Mouse (Mus musculus) forebrain, embryonic 14.5 days (tissue): ENCODE results near the gene Gtpbp3. TPM values are rescaled to one million over a fixed set of nuclear protein-coding genes. Genes with fewer than 3 reads are reported as not detected.

Experiments used
- ATAC-seq: fragments of 200-750 bp; cut with Nextera tagmentation; 2 replicates; pipeline ENCODE4 v1.8.0; 2017; ENCODE audit warnings: mild to moderate bottlenecking, moderate library complexity
- DNase-seq: peaks from one replicate; pipeline ENCODE4 v3.0.0-alpha.2; 2015; ENCODE audit warnings: low spot score
- H3K27ac ChIP-seq: fragments of 300-500 bp; sonication (generic); 2 replicates; pipeline ENCODE4 v1.5.1; 2014; ENCODE audit warnings: low read depth, mild to moderate bottlenecking, control low read depth, low read length, moderate library complexity
- H3K27me3 ChIP-seq: fragments of 300-500 bp; sonication (generic); replicated peaks from 2 replicates; pipeline ENCODE4 v1.6.1; 2014; ENCODE audit warnings: low read length, control low read depth, mixed read lengths; ENCODE audit not compliant: control insufficient read depth, insufficient read depth
- H3K36me3 ChIP-seq: fragments of 300-500 bp; sonication (generic); 2 replicates; pipeline ENCODE4 v1.6.1; 2014; ENCODE audit warnings: low read length, control low read depth; ENCODE audit not compliant: control insufficient read depth, insufficient read depth
- H3K4me1 ChIP-seq: fragments of 300-500 bp; sonication (generic); 2 replicates; pipeline ENCODE4 v1.6.1; 2014; ENCODE audit warnings: antibody characterized with exemption, low read length, control low read depth; ENCODE audit not compliant: control insufficient read depth, insufficient read depth
- H3K4me2 ChIP-seq: fragments of 300-500 bp; sonication (generic); 2 replicates; pipeline ENCODE4 v1.6.1; 2014; ENCODE audit warnings: mild to moderate bottlenecking, control low read depth, low read length
- H3K4me3 ChIP-seq: fragments of 300-500 bp; sonication (generic); 2 replicates; pipeline ENCODE4 v1.5.1; 2014; ENCODE audit warnings: low read depth, low read length, control low read depth
- H3K9ac ChIP-seq: fragments of 300-500 bp; sonication (generic); 2 replicates; pipeline ENCODE4 v1.6.1; 2014; ENCODE audit warnings: mild to moderate bottlenecking, low read length, control low read depth, moderate library complexity
- H3K9me3 ChIP-seq: fragments of 300-500 bp; sonication (generic); replicated peaks from 2 replicates; pipeline ENCODE4 v1.6.1; 2016; ENCODE audit warnings: low read length, control low read depth, mixed read lengths; ENCODE audit not compliant: control insufficient read depth
- WGBS: fragments of 180-500 bp; shearing (Covaris S2); extraction: QIAGEN DNeasy Blood & Tissue Kit; methylation state at CpG from one replicate; pipeline ENCODE4 v1.1.7; 2014; 5-methylcytosine and 5-hydroxymethylcytosine counted together
- polyA plus RNA-seq: library from polyadenylated mRNA; unstranded; fragments of >200 nt; fragmentation: Nextera tagmentation; extraction: Ambion mirVana; gene quantifications from 2 replicates; pipeline ENCODE4 v1.2.1, GENCODE M21; 2014

Gene Gtpbp3
- polyA plus RNA-seq, 1 experiment from 2014 or later, result 2.2 TPM

DNA sequence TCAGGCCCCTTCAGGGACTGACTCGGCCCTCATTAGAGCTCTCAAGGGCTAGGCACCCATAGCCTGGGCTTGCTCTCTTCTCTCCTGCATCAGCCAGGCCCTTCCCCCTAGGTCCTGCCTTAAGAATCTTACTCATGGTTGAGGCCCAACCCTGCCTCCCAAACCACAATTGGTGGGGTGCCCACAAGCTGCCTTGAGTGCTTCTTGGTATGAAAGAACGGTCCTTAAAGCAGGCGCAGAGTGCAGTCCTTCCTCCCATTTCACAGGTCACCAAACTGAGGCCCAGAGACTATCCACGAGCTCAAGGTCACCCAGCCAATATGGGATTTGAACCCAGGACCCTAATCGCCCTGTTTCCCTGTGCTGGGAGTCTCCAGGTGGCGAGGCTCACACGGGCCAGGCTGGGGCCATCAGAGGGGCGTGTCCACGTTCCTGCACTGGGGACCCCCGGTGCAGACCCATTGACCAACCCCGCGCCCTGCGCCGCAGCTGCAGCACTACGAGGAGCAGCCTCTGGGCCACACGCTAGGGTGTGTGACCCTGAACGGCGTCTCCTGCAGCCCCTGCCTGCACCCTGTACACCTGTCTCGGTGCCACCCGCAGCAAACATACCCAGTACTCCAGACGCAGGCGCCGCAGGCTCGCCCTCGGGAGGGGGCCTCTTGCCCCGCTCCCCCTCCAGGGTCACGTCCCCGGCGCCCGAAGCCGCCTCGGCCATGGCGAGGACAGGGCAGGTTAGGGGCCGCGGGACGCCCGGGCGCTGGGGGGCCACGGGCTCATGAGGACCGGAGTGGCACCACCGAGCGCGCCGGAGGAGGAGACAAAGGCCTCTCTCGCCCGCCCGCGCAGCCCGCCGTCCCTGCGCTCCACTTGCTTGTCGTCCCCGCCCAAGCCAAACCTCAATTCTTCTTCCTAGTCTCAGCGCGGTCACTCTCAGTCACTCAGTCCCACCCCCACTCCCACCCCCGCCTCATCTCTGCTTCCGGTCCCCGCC lies 2.5 kb upstream of the Gtpbp3 start, which contains the start of gene Ano8:
Gene Ano8 (minus strand): TSS at position 822 of the 994 bp plus-strand sequence.
- H3K27me3 ChIP-seq, result no peaks in the 10 kb centered on the region
- H3K27ac ChIP-seq, result peak within 1 kb of the TSS; percentile 87
- DNase-seq, result peak; percentile 95
- H3K9ac ChIP-seq, result peak within 1 kb of the TSS; percentile 97
- no peaks in the 10 kb centered on the region for H3K9me3 ChIP-seq
- peak within 1 kb of the TSS; percentile 88 for H3K4me3 ChIP-seq
- H3K4me1 ChIP-seq, result peaks cover 12% of the 10 kb centered on the region
- ATAC-seq, result peak; percentile 81
- WGBS, result 5% methylated on average over 47 of the region's 58 CpGs
- peaks cover 43% of the 10 kb centered on the region for H3K36me3 ChIP-seq
- H3K4me2 ChIP-seq, result peak within 1 kb of the TSS; percentile 83

DNA sequence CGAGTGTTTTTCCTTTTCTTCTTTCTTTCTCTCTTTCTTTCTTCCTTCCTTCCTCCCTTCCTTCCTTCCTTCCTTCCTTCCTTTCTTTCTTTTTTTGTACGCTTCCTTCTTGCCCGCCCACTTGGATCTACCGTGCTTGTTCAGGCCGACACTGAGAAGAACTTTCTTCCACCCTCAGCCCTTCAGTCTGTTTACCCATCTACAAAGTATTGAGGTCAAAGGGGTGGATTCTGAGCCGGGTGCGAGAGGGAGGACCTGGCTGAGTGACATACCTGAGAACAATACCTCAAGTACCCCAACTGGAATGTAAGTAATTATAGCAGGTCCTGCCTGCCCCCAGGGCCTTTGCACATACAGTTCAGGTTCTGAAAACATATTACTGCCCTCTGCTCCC lies 1.8 kb upstream of the Gtpbp3 start:
- WGBS, result 6% methylated on average over 7 of the region's 7 CpGs
- no peak for ATAC-seq
- Histone ChIP-seq H3K9me3 (no peaks in the 10 kb centered on the region), H3K9ac (peak overlapping the region; percentile 97; the same call in 1 of the 2 replicates), H3K4me1 (peaks cover 12% of the 10 kb centered on the region), H3K27me3 (no peaks in the 10 kb centered on the region), H3K4me2 (peak overlapping the region; percentile 83), H3K36me3 (peaks cover 43% of the 10 kb centered on the region), H3K27ac (peak overlapping the region; percentile 24; the same call in 1 of the 2 replicates), H3K4me3 (peak overlapping the region; percentile 88)
- no peak for DNase-seq

DNA sequence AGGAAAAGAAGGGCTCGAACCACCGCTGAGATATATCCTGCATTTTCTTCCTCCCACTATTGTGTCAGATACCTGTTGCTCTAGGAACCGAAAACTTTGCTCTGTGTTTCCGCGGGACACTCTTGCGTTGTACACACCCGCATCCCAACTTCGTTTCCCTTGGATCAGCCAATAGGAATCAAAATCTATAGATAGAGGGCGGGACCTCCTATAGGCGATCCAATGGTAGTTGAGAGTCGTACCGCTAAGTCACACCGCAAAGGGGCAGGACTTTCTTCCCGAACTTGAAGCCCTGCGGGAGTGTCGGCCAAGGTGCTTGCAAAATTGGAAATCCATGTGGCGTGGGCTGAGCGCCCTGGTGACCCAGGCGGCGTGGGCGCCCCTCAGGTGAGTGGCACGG lies 551 bp downstream of the Gtpbp3 start:
- Histone ChIP-seq H3K9me3 (no peaks in the 10 kb centered on the region), H3K4me2 (peak overlapping the region; percentile 99), H3K27ac (no peak overlapping the region), H3K4me3 (peak overlapping the region; percentile 72), H3K9ac (peak overlapping the region; percentile 70), H3K27me3 (no peaks in the 10 kb centered on the region), H3K36me3 (peaks cover 44% of the 10 kb centered on the region), H3K4me1 (peaks cover 12% of the 10 kb centered on the region)
- under 1% methylated on average over 22 of the region's 22 CpGs for WGBS
- ATAC-seq, result peak; percentile 86
- DNase-seq, result peak; percentile 97

DNA sequence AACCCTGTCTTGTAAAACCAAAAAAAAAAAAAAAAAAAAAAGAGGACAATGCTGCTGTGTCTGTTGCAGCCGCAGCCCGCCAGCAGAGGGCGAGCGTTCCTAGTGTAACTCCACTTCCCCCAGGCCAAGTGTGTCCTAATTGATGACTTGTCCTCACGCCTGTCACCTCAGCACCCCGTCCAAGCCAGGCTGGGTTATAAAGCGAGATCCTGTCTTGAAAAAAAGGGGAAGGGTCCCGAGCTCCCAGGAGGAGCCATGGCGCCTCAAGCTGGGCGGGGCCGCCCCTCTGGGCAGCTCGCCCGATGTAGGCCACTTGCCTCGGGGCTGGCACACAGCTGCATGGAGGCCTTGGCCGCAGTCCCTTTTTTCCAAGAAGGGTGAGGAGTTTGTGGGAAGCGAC lies 7.1 kb downstream of the Gtpbp3 start:
- Histone ChIP-seq H3K4me3 (no peak overlapping the region), H3K4me2 (0 out of 2 replicates have a peak overlapping the region, but pooled peaks have one; percentile 4), H3K27ac (no peak overlapping the region), H3K9ac (no peak overlapping the region; the same call in 1 of the 2 replicates), H3K36me3 (peaks cover 42% of the 10 kb centered on the region), H3K9me3 (no peaks in the 10 kb centered on the region), H3K27me3 (no peaks in the 10 kb centered on the region), H3K4me1 (no peaks in the 10 kb centered on the region)
- ATAC-seq (peak; percentile 71), DNase-seq (peak; percentile 88)
- WGBS, result 26% methylated on average over 15 of the region's 16 CpGs

DNA sequence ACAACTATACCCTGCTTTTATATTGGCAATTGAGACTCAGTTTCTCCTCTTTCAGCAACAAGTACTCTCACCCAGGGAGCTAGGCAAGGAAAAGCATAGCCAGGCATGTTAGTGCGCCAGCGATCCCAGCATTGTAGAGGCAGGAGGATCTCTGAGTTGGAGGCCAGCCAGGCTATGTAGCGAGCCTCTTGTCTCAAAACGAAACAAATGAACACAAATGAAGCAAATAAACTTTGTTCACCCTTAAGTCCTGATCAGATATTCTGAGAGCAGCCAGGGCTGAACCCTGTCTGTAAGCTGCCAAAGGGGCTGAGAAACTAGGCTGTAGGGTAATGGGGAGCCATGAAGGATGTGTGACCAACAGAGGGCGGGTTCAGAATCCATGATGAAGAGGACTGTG lies 7.9 kb downstream of the Gtpbp3 start:
- H3K27me3 ChIP-seq, result no peaks in the 10 kb centered on the region
- H3K4me1 ChIP-seq, result no peaks in the 10 kb centered on the region
- no peak overlapping the region for H3K9ac ChIP-seq
- H3K4me2 ChIP-seq, result no peak overlapping the region
- peaks cover 36% of the 10 kb centered on the region for H3K36me3 ChIP-seq
- no peak for DNase-seq
- no peak for ATAC-seq
- WGBS, result 82% methylated on average over 5 of the region's 5 CpGs
- no peak overlapping the region for H3K27ac ChIP-seq
- H3K4me3 ChIP-seq, result no peak overlapping the region
- no peaks in the 10 kb centered on the region for H3K9me3 ChIP-seq

DNA sequence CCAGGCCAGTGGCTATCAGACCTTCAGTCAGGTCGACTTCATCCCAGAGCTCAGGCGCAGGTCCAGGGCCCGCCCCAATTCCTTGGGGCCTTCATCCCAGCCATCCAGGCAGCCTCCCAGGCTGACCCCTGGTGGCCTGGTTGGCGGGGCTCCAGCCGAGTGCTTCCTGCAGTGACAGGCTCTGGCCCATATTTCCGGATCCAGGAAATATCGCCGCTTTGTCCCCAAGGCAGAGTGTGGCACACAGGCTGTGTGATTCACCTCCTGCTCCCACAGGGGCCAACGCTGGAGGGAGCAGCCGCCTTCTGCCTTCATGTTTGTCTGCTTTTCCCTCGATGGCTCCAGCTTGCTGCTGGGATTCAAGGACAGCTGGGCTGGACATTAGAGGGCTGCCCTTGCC lies 8.6 kb downstream of the Gtpbp3 start:
- ATAC-seq, result no peak
- Histone ChIP-seq H3K27me3 (no peaks in the 10 kb centered on the region), H3K36me3 (peaks cover 29% of the 10 kb centered on the region), H3K4me2 (no peak overlapping the region), H3K9ac (no peak overlapping the region), H3K9me3 (no peaks in the 10 kb centered on the region), H3K4me3 (no peak overlapping the region), H3K27ac (no peak overlapping the region), H3K4me1 (no peaks in the 10 kb centered on the region)
- no peak for DNase-seq
- WGBS, result 67% methylated on average over 11 of the region's 11 CpGs

DNA sequence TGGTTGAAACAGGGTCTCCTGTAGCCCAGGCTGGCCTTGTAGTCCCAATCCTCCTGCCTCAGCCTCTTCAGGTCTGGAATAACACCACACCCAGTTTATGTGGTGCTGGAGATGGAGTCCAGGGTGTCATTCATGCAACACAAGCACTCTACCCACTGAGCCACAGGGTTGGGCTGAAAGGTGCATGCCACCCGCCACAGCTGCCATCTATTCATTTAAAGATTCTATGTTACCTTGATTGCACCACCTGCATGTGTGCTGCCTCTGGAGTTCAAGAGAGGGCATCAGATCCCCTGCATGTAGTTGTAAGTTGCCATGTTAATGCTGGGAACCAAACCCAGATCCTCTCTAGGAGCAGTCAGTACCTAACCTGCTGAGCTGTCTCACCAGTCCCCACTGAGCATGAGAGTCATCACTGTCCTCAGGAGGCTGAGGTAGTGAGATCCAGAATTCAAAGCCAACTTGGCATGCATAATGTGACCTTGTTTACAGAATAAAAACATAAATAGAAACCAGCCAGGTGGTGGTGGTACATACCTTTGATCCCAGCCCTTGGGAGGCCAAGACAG lies 9.3 kb downstream of the Gtpbp3 start:
- Histone ChIP-seq H3K4me2 (no peak overlapping the region), H3K27ac (no peak overlapping the region), H3K9ac (no peak overlapping the region), H3K4me1 (no peaks in the 10 kb centered on the region), H3K9me3 (no peaks in the 10 kb centered on the region), H3K27me3 (no peaks in the 10 kb centered on the region), H3K36me3 (peaks cover 22% of the 10 kb centered on the region), H3K4me3 (no peak overlapping the region)
- no peak for ATAC-seq
- DNase-seq, result no peak
- 93% methylated on average over 1 of the region's 1 CpGs for WGBS

DNA sequence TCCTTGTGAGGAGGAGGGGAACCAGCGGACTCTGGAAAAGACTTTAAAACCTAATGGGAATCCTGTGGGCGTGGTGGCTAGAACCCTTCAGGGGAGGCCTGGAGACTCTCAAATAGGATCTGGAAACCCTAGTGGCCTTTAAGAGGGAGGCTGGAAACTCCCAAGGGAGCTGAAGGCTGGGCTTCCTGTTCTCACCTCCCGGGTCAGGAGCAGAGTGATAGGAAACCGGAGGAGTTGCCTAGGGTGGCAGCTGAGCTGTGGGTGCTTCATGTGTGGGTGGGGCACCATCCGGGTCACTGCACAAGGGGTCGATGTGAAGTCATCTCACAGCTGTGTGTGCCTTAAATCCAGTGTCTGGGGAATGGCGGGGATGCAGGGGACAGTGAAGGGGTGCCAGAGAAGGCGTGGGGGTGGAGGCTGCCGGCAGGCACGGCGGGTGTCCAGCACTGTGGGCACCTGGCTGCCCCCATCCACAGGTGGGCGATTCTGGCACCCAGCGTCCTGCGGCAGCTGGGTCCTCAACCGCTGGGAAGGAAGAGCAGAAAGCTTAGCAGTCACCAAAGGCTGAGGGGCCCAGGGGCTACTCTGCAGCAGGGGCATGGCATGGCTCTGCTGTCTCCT lies 10.1 kb downstream of the Gtpbp3 start:
- Histone ChIP-seq H3K4me1 (no peaks in the 10 kb centered on the region), H3K9ac (no peak overlapping the region)
- no peak for ATAC-seq

More for the DNA sequence above, 10.1 kb downstream of the Gtpbp3 start:
- H3K9me3 ChIP-seq, result no peaks in the 10 kb centered on the region
- H3K36me3 ChIP-seq, result peaks cover 14% of the 10 kb centered on the region; the same call in 1 of the 2 replicates
- no peak for DNase-seq
- no peak overlapping the region for H3K4me2 ChIP-seq
- WGBS, result 30% methylated on average over 15 of the region's 15 CpGs
- H3K27me3 ChIP-seq, result no peaks in the 10 kb centered on the region
- no peak overlapping the region for H3K4me3 ChIP-seq
- H3K27ac ChIP-seq, result no peak overlapping the region
